Mouse (Mus musculus) testis, adult 2 months (tissue): ENCODE measurements around the gene Adamts12. TPM values are rescaled to one million over a fixed set of nuclear protein-coding genes. Genes with fewer than 3 reads are reported as not detected.

Experiments used
- H3K27ac ChIP-seq: fragments of 200-500 bp; 2 replicates; pipeline ENCODE4 v1.5.1; 2012; ENCODE audit warnings: low read depth, low read length; ENCODE audit not compliant: control insufficient read depth, insufficient read depth
- H3K27me3 ChIP-seq: fragments of 200-500 bp; 2 replicates; pipeline ENCODE4 v1.6.1; 2012; ENCODE audit warnings: mild to moderate bottlenecking, low read length, moderate library complexity; ENCODE audit not compliant: control insufficient read depth, insufficient read depth
- H3K36me3 ChIP-seq: fragments of 200-500 bp; 2 replicates; pipeline ENCODE4 v1.6.1; 2012; ENCODE audit warnings: mild to moderate bottlenecking, low read length; ENCODE audit not compliant: control insufficient read depth, insufficient read depth
- H3K4me1 ChIP-seq: fragments of 200-500 bp; 2 replicates; pipeline ENCODE4 v1.6.1; 2012; ENCODE audit warnings: low read length; ENCODE audit not compliant: control insufficient read depth, insufficient read depth
- H3K4me3 ChIP-seq: fragments of 200-500 bp; 2 replicates; pipeline ENCODE4 v1.5.1; 2012; ENCODE audit warnings: low read depth, mild to moderate bottlenecking, low read length, moderate library complexity, mixed read lengths; ENCODE audit not compliant: control insufficient read depth
- CTCF ChIP-seq: fragments of 200-500 bp; IDR thresholded peaks from 2 replicates; pipeline ENCODE4 v1.5.1; 2012; ENCODE audit warnings: low read depth, mild to moderate bottlenecking, inconsistent platforms, low read length, moderate library complexity; ENCODE audit not compliant: control insufficient read depth, insufficient read depth, insufficient replicate concordance
- POLR2A ChIP-seq: fragments of 200-500 bp; IDR thresholded peaks from 2 replicates; pipeline ENCODE4 v1.6.1; 2012; ENCODE audit warnings: low read depth, mild to moderate bottlenecking, inconsistent platforms, low read length, moderate library complexity; ENCODE audit not compliant: control insufficient read depth
- polyA plus RNA-seq: library from polyadenylated mRNA; depleted of rRNA; stranded (reverse); fragments of >200 nt; gene quantifications from 2 replicates; pipeline ENCODE4 v1.2.3, GENCODE M21; 2012; rRNA removed

Adamts12 gene
- 0.26 and 0.29 TPM in 2 replicates for polyA plus RNA-seq

GRCm38 (mm10) chr15:11064558-11065411, at the start of gene Adamts12:
Gene Adamts12 (plus strand): TSS chr15:11064790.
- H3K27me3 ChIP-seq = no peaks in the 10 kb centered on the region
- peak within 1 kb of the TSS; percentile 25; the same call in 1 of the 2 replicates for H3K27ac ChIP-seq
- peak within 1 kb of the TSS; percentile 5 for H3K4me3 ChIP-seq
- TF ChIP-seq POLR2A (no peak), CTCF (no peak)
- no peaks in the 10 kb centered on the region for H3K36me3 ChIP-seq
- no peaks in the 10 kb centered on the region; the same call in 1 of the 2 replicates for H3K4me1 ChIP-seq

- no peaks in the 10 kb centered on the region for H3K27me3 ChIP-seq
- no peaks in the 10 kb centered on the region for H3K36me3 ChIP-seq
- no peaks in the 10 kb centered on the region for H3K4me1 ChIP-seq
- no peak overlapping the region for H3K4me3 ChIP-seq
- no peak overlapping the region for H3K27ac ChIP-seq
- TF ChIP-seq POLR2A = no peak
- no peak for TF ChIP-seq CTCF
Measured at GRCm38 (mm10) chr15:11014931-11015330, 49.7 kb upstream of the Adamts12 start.

GRCm38 (mm10) chr15:11026801-11027561, 37.6 kb upstream of the Adamts12 start:
- H3K36me3 ChIP-seq = no peaks in the 10 kb centered on the region
- no peak for TF ChIP-seq CTCF
- no peak for TF ChIP-seq POLR2A
- H3K4me3 ChIP-seq = no peak overlapping the region
- no peaks in the 10 kb centered on the region for H3K27me3 ChIP-seq
- no peaks in the 10 kb centered on the region for H3K4me1 ChIP-seq
- no peak overlapping the region for H3K27ac ChIP-seq

- no peaks in the 10 kb centered on the region for H3K4me1 ChIP-seq
- TF ChIP-seq CTCF = no peak
- no peak for TF ChIP-seq POLR2A
- no peak overlapping the region for H3K27ac ChIP-seq
- no peaks in the 10 kb centered on the region for H3K27me3 ChIP-seq
- no peak overlapping the region for H3K4me3 ChIP-seq
- H3K36me3 ChIP-seq = no peaks in the 10 kb centered on the region
Measured at GRCm38 (mm10) chr15:11030188-11030587, 34.4 kb upstream of the Adamts12 start.

- H3K27me3 ChIP-seq = no peaks in the 10 kb centered on the region
- TF ChIP-seq CTCF (no peak), POLR2A (no peak)
- H3K27ac ChIP-seq = no peak overlapping the region
- peaks cover 14% of the 10 kb centered on the region for H3K4me1 ChIP-seq
- no peaks in the 10 kb centered on the region for H3K36me3 ChIP-seq
- H3K4me3 ChIP-seq = no peak overlapping the region
Measured at GRCm38 (mm10) chr15:11035947-11036474, 28.6 kb upstream of the Adamts12 start.

- Histone ChIP-seq H3K4me1 (peaks cover 14% of the 10 kb centered on the region), H3K27ac (no peak overlapping the region), H3K27me3 (no peaks in the 10 kb centered on the region), H3K4me3 (no peak overlapping the region), H3K36me3 (no peaks in the 10 kb centered on the region)
- TF ChIP-seq POLR2A (no peak), CTCF (no peak)
Measured at GRCm38 (mm10) chr15:11036535-11037375, 27.8 kb upstream of the Adamts12 start.

GRCm38 (mm10) chr15:11037376-11037695, 27.3 kb upstream of the Adamts12 start:
- no peaks in the 10 kb centered on the region for H3K27me3 ChIP-seq
- H3K4me3 ChIP-seq = no peak overlapping the region
- H3K27ac ChIP-seq = no peak overlapping the region

More at GRCm38 (mm10) chr15:11037376-11037695, 27.3 kb upstream of the Adamts12 start:
- no peaks in the 10 kb centered on the region for H3K36me3 ChIP-seq
- no peak for TF ChIP-seq POLR2A
- TF ChIP-seq CTCF = no peak
- H3K4me1 ChIP-seq = peaks cover 14% of the 10 kb centered on the region
